Mouse (Mus musculus) granulocyte monocyte progenitor cell, adult 5-6 weeks (primary cell): ENCODE data around the gene Gpld1. TPM values are rescaled to one million over a fixed set of nuclear protein-coding genes. Genes with fewer than 3 reads are reported as not detected.
"Not testable (repeated sequence)": the region's sequence is repeated elsewhere in the genome, so short reads cannot be mapped to it uniquely, and the experiment has no call there.

Experiments used
- ATAC-seq: replicated peaks from 2 replicates; pipeline ENCODE4 v1.8.0; 2016; ENCODE audit warnings: mild to moderate bottlenecking, moderate TSS enrichment, inconsistent platforms; ENCODE audit not compliant: poor library complexity, severe bottlenecking
- total RNA-seq, 2 experiments: library from RNA; stranded (forward) in 1 of 2; stranded (reverse) in 1 of 2; fragments of 200-712, 200-1000 nt in 1 of 2; fragments of >200 nt in 1 of 2; fragmentation: Nextera tagmentation in 1 of 2; gene quantifications; 2 replicates each; pipeline ENCODE4 v1.2.3; 2014 to 2017

Gpld1 gene
- total RNA-seq, 2 experiments from 2014 or later = 0.43 to 0.52 TPM

GRCm38 (mm10) chr13:24945567-24945966 is 2.6 kb downstream of the Gpld1 start:
- no peak for ATAC-seq

DNA sequence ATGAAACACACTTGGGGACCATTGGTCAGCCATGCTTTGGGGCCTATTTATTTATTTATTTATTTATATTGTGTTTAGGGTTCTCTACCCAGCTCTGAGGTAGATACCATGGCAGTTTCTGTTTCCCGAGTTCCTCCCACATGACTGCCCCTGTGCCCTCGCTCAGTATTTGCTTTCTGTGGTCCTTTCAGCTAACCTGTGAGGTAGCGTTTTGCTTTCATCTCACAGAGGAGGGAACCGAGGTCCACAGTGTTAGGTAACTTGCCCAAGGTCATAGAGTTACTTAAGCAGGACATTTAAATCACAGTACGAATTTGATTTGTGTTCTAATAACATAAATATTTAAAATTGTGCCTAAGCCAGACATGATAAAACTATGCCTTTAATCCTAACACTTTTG is 4.2 kb downstream of the Gpld1 start:
- ATAC-seq = no peak

- ATAC-seq = 0 out of 2 replicates have a peak, but pooled peaks have one; percentile 27
Observed at GRCm38 (mm10) chr13:24948870-24949269, 5.9 kb downstream of the Gpld1 start.

DNA sequence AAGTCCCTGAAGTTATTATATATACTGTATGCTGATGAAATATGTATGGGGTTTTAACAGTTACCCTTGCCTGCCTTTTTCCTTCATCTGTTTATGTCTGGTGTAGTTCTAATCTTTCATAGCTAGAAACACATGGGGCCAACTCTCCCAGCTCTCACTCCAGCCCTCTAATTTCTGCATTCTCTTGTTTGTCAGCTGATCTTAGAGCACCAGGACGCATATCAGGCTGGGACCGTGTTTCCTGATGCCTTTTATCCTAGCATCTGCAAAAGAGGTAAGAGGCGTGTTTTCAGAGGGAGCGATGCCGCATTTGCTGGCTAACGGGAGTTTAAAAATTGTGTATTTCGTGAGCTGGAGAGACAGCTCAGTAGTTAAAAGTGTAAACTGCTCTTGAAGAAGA is 9.7 kb downstream of the Gpld1 start:
- no peak for ATAC-seq

GRCm38 (mm10) chr13:24955091-24955490 is 12.1 kb downstream of the Gpld1 start:
- no peak for ATAC-seq

GRCm38 (mm10) chr13:24955500-24955899 is 12.5 kb downstream of the Gpld1 start:
- no peak for ATAC-seq

DNA sequence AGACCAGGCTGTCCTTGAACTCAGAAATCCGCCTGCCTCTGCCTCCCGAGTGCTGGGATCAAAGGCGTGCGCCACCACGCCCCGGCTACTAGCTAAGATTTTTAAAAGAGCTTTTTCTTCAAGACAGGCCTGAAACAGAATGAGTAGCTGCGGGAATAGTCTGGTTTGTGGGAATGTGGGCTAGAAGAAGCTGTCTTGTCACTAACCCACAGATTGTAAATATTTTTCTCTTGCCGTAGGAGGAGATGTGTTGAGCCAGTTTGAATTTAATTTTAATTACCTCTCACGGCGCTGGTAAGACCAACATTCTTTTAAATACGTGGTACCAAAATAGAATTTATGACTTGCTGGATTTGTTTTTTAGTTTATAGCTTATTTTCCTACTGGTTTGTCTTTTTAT is 15.7 kb downstream of the Gpld1 start:
- no peak for ATAC-seq

- peak; percentile 94 for ATAC-seq
Observed at GRCm38 (mm10) chr13:24960084-24960483, 17.1 kb downstream of the Gpld1 start.

DNA sequence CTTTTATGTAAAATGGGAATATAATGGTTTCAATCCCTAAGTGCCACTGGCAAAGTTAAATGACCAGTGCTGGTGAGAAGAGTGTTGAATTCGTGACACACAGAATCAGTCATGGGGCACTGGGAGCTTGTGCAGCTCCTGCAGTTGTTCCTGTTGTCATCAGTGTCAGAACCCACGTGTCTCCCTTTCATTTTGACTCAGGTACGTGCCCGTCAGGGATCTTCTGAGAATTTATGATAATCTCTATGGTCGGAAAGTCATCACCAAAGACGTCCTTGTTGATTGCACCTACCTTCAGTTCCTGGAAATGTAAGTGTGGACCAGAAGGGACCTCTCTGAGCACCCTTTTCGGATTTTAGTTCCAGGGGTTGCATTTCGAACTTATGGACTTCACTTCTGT is 19.2 kb downstream of the Gpld1 start:
- no peak for ATAC-seq

- ATAC-seq = peak; percentile 46; the same call in 1 of the 2 replicates
Observed at GRCm38 (mm10) chr13:24965130-24965845, 22.3 kb downstream of the Gpld1 start.

GRCm38 (mm10) chr13:24965846-24966201 is 22.9 kb downstream of the Gpld1 start:
- ATAC-seq = peak; percentile 87

DNA sequence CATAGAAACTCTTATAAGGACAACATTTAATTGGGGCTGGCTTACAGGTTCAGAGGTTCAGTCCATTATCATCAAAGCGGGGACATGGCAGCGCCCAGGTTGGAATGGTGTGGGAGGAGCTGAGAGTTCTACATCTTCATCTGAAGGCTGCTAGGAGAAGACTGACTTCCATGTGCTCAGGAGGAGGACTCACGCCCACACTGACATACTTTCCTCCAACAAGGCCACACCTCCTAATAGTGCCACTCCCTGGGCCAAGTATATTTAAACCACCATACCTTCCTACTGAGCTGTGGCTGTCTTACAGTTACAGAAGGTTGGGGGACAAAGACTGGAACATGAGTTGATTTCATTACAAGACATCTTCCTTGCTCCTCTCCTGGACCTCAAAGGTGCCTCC is 28.8 kb downstream of the Gpld1 start:
- ATAC-seq = not testable (repeated sequence)

DNA sequence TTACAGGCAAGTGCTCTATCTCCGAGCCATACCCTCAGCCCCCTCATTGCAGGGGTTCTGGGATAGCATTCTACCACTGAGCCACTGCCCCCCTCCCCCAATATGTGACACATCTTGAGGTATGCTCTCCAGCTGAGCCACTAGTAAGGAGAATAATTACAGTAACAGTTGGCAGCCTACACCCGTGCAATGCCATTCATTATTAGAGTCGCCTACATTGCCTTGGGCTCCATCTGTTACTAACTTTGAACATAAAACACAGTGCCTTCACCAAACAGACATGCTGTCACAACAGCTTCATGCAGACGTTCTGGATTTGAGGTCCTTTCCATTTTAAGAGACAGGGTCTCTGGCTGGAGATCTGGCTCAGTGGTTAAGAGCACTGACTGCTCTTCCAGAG is 33.4 kb downstream of the Gpld1 start:
- no peak for ATAC-seq

GRCm38 (mm10) chr13:24977820-24978342 is 34.9 kb downstream of the Gpld1 start:
- ATAC-seq = peak; percentile 24

DNA sequence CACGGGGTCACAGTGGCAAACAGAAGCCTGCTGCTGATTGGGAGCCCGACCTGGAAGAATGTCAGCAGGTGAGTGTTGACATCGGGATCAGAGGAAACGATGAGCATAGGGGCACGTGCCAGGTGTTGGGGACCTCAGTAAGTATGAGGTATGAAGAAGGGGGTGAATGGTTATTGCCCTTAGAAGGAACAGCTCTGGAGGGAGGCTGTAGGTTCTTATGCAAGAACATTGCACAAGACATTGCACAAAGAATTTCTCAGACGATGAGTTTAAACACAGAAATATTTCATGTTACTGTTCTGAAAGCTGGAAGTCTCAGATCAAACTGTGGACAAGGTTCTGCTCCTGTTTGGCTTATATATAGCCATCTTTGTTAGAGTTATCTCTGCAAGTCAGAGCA is 38.1 kb downstream of the Gpld1 start:
- peak; percentile 77 for ATAC-seq

DNA sequence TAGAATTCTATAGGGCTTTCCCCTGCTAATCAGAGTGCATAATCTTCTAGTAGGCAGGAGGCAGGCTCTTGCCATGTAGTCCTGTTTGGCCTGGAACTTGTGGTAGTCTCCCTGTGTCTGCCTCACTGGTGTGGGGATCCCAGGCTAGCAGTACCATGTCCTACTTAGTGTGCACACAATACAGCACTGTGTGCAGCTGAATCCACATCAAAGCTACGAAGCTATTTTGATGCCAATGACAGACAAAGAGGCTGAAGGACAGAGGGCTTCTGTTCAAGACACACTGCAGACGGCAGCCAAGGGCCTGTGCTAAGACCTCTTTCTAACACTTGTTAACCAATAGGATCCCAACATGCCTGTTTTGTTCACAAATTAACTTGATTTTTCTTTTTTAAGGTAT is 42.5 kb downstream of the Gpld1 start:
- ATAC-seq = no peak

- ATAC-seq = peak; percentile 87
Observed at GRCm38 (mm10) chr13:24988391-24988790, 45.4 kb downstream of the Gpld1 start.

GRCm38 (mm10) chr13:24989006-24989405 is 46.1 kb downstream of the Gpld1 start:
- ATAC-seq = 0 out of 2 replicates have a peak, but pooled peaks have one; percentile 12

DNA sequence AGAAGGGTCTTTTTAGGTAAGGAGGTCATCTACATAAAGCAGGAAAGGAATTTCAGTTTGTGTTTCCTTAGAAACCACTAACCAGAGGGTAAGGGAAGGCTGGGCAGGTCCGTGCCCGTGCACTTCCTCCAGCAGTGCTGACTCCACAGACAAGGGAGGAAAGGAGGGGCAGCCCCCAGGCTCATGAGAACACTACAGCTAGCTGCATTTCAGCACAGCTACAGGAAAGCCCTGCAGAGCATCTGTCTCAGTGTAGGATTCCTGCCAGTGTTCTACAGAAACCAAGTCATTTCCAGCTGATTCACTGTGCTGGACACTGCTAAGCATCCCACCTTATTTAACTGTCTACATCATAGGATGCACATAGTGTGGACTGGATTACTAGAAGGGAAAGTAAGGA is 50.2 kb downstream of the Gpld1 start:
- ATAC-seq = 0 out of 2 replicates have a peak, but pooled peaks have one; percentile 21

DNA sequence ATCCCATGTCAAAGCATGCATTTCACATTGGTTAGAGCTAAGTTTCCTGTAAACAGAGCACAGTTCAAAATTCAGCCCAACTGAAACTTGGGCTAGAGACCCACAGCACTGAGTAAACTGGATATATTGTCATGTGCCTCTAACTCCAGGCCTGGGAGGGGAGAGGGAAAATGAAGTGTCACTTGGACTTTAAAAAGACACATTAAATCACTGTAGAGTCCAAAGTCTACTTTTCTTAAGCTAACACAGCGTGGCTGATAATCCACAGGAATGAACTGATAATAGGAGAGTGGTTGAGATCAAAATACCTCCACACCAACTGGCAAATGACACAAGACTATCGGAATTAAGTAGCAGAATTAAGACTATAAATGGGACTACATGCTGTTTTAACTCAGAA is 56.6 kb downstream of the Gpld1 start:
- ATAC-seq = no peak

DNA sequence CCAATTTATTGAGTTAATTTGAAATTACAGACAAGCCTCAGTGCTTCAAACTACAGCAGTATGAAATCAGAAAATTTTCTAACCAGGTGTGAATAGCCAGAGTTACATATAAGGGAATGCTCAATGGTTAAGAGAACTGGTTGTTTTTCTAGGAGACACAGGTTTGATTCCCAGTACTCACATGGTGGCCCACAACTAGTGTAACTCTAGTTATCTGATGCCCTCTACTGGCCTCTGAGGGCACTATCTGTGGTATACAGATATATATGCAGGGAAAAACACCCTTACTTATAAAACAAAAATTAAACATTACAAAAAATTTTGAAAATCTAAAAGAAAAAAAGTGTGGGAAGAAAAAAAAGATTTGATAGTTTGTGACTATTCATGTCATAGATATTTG is 60.0 kb downstream of the Gpld1 start:
- ATAC-seq = peak; percentile 56

- peak; percentile 68 for ATAC-seq
Observed at GRCm38 (mm10) chr13:25007115-25007514, 64.2 kb downstream of the Gpld1 start.
